Mouse (Mus musculus) megakaryocyte progenitor cell, adult 5-6 weeks (primary cell): ENCODE data around the gene Rbm26. TPM values are rescaled to one million over a fixed set of nuclear protein-coding genes. Genes with fewer than 3 reads are reported as not detected.

Experiments used
- ATAC-seq: replicated peaks from 2 replicates; pipeline ENCODE4 v1.8.0; 2016; ENCODE audit warnings: mild to moderate bottlenecking, moderate TSS enrichment, inconsistent platforms; ENCODE audit not compliant: poor library complexity
- total RNA-seq, 2 experiments: library from RNA; stranded (forward) in 1 of 2; stranded (reverse) in 1 of 2; fragments of 157-497, 149-512 nt in 1 of 2; fragments of 200-1000 nt in 1 of 2; gene quantifications; 2 replicates each; pipeline versions ENCODE4 v1.2.3 to v1.2.4; 2015 to 2017

Gene Rbm26
- total RNA-seq, 2 experiments from 2014 or later, result 52.9 to 80.4 TPM

GRCm38 (mm10) chr14:105096221-105096620, 80.9 kb downstream of the Rbm26 start:
- ATAC-seq, result peak; percentile 57; the same call in 1 of the 2 replicates

GRCm38 (mm10) chr14:105087001-105087400, 90.1 kb downstream of the Rbm26 start:
- ATAC-seq, result no peak

GRCm38 (mm10) chr14:105085332-105085993, 91.7 kb downstream of the Rbm26 start:
- ATAC-seq, result no peak

GRCm38 (mm10) chr14:105084757-105085330, 92.3 kb downstream of the Rbm26 start:
- ATAC-seq, result no peak

GRCm38 (mm10) chr14:105084106-105084505, 93.0 kb downstream of the Rbm26 start:
- no peak for ATAC-seq

- no peak for ATAC-seq
Observed at GRCm38 (mm10) chr14:105074776-105075175, 102.4 kb downstream of the Rbm26 start.

GRCm38 (mm10) chr14:105074376-105074775, 102.8 kb downstream of the Rbm26 start:
- ATAC-seq, result no peak

GRCm38 (mm10) chr14:105071010-105071509, 106.1 kb downstream of the Rbm26 start:
- ATAC-seq, result no peak

GRCm38 (mm10) chr14:105070258-105071009, 106.7 kb downstream of the Rbm26 start:
- no peak for ATAC-seq

GRCm38 (mm10) chr14:105068060-105068459, 109.1 kb downstream of the Rbm26 start:
- no peak for ATAC-seq

- no peak for ATAC-seq
Observed at GRCm38 (mm10) chr14:105064243-105064642, 112.9 kb downstream of the Rbm26 start.

- no peak for ATAC-seq
Observed at GRCm38 (mm10) chr14:105061230-105061629, 115.9 kb downstream of the Rbm26 start.

- ATAC-seq, result no peak
Observed at GRCm38 (mm10) chr14:105057934-105058333, 119.2 kb downstream of the Rbm26 start.

Other genes starting within 250 kb of the Rbm26 start
- 15.5 and 21.0 TPM in 2 replicates for gene Ndfip2, start 81.2 kb upstream of the Rbm26 start, total RNA-seq (2015)
- gene Ndfip2, start 81.2 kb upstream of the Rbm26 start, total RNA-seq (2017), result 12.0 and 13.7 TPM in 2 replicates